Mouse (Mus musculus) retina, embryonic 14.5 days (tissue): ENCODE results near the gene Glis3.

Experiments used
- DNase-seq: peaks from one replicate; pipeline ENCODE4 v3.0.0-alpha.2; 2015; ENCODE audit warnings: low spot score

The Glis3 gene

GRCm38 (mm10) chr19:28655166-28655565 lies 24.7 kb downstream of the Glis3 start:
- no peak for DNase-seq

DNA sequence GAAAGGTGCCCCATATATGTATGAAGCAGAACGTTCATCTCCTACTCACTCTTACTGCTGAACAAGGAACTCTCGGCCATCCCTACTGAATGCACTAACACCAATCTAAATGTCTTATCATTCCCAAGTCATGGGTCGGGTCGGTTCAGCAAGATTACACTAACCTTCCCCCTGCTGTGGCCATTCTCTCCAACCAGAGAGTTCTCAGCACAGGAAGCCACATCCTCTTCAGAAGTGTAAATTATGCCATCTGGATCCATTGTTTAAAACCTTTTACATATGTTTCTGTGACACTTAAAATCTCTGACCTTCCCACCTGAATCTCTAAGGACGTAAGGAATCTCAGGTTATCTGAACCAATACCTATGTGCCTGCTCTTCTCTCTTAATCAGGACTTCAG lies 29.0 kb downstream of the Glis3 start:
- no peak for DNase-seq

DNA sequence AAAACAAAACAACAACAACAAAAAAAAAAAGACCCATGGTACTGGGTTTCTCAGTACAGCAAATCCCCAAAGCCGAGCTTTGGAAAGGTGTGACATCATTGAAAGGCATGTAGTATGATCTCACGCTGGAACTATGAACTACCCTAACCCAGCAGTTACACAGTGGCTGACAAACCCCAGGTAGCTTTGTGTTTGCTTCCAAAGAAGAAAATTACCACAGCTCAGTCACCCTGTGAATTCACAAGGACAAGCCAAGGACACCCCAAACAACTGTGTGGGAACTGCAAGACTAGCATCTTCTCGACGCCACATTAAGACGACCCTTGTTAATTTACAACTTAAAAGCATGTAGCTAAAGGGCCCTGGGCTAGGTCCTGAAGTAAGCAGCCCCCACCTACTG lies 30.4 kb downstream of the Glis3 start:
- no peak for DNase-seq

- DNase-seq, result peak; percentile 50
Measured at GRCm38 (mm10) chr19:28648881-28649280, 31.0 kb downstream of the Glis3 start.

DNA sequence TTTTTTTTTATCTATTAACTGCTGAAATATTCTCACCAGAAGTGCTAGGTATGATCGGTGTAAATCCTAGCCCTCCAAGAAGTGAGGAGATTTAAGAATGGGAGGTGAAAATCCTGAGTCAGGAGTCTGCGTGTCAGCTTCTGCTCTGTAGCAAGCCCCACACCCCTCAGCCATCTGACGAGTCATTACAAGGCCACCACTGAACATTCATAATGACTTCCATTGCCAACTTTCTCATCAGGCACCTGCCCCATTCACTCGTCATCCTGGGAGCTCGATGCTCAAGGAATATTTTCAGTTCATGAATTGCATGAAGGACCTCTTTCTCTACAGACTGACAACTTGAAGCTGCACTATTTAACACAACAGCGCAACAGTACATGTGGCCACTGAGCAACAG lies 32.5 kb downstream of the Glis3 start:
- DNase-seq, result no peak

DNA sequence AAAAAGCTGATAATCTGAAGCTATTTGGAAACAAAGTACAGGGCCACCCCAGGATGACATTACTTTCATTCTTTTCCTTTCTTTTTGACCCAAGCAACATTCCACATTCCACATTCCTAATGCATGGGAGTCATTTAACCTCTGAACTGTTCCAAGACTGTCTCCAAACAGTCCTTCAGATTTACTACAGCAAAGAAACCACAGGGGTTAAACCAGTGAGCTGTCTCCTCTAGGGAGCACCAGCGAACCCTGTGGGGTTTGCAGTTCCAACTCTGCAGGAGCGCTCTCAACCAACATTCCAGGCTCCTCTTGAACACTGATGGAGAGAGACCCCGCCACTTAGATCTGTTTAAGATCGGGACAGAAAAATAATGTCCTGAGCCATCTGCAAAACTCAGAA lies 33.6 kb downstream of the Glis3 start:
- no peak for DNase-seq

DNA sequence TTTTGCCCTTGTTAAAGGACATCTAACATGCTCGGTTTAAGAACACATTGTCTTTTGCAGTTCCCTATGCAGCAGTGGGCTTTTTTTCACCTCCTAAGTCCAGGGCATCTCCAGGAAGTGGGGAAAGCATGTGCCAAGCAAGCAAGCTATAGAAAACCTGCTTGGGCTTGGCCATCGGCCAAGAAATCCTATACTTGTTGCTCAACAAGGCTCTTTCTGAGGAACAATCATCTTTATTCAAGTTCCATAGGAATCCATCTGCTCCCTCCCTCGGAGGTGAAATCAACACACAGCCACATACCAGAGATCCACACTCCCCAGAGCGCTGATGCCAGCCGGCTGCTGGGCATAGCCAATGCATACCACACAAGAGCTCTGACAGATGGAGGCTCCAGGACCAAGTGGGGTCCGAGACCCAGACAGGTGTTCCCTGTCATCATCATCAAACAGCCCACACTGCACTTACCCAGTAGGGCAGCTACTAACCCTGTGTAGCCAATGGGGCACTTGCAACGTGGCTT lies 39.0 kb downstream of the Glis3 start:
- DNase-seq, result no peak

DNA sequence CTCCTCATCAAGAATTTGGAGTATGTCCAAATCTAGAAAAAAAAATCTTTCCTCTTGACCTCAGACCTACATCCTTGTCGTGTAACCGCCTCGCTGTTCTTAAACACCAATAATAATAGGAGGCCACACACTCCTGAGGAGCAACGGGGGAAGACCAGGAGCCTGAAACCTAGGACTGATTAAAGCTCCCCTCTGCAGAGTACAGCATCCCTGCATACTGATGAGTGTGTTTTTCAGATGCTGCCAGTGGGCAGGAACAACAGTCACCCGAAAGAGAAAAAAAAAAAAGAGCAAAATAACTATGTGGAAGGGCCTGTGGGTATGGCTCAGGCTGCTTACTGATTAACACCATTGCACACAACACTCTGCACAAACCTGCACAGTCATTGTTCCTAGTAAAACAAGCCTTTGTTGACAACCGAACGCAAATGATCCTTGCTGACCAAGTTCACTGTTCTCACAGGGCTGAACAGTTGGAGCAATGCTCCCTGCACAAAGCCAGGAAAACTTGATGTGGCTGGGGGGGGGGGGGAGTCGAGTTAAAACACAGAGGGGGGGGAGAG lies 43.8 kb downstream of the Glis3 start:
- no peak for DNase-seq

DNA sequence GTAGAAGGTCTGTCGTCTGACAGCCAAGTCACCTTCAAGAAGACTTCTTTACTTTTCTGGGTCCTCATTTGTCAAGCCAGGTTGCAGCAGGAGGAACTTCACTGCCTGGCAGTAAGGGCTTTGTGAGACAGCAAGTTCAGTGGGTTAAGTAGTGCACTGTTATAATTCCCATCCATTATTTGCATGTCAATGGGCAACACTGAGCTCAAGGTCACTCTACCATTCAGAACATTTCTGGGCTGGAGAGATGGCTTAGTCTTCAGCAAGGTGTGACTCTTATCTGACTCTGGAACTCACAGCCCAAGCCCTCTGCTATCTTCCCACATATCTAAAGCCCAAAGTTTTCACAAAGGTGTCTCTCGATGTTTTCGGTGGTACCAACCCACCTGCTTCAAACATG lies 44.9 kb downstream of the Glis3 start:
- no peak for DNase-seq

- DNase-seq, result peak; percentile 72
Measured at GRCm38 (mm10) chr19:28628416-28628815, 51.5 kb downstream of the Glis3 start.

- no peak for DNase-seq
Measured at GRCm38 (mm10) chr19:28626189-28626588, 53.7 kb downstream of the Glis3 start.

DNA sequence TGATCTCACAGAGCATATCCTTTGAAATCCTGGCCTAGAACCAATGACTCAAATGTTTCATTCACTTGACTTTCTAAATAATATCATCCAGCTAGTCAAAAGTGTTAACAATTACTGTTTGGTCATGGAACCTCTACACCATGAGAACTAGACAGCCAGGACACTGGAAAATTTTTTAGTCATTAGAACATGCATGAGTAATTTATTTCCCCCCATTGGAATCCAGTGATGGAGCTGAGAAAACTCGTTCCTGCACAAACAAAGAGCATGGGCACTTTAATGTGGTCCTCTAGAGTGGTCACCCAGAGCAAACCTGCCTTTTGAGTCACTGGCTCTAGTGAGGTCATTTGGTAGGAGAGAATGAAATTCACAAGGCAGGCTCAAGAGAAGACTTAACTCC lies 55.3 kb downstream of the Glis3 start:
- DNase-seq, result no peak

DNA sequence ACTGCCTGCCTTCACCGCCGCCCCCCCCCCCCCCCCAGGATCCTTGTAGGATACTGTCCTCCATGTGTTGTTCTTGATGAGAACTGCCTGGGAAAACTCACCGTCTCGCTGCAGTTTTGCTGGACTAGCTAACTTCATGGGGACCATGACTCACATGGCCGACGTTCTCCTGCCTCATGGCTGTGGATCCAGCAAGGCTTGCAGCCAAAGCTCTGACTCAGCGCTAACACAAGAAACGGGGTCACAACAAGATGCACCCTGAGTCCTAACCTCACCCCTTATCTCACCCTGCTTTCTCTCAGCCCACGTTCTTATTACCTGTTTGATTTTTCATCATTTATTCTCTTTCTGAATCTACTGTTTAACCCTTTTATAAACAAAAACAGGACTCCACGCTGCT lies 56.2 kb downstream of the Glis3 start:
- DNase-seq, result no peak

DNA sequence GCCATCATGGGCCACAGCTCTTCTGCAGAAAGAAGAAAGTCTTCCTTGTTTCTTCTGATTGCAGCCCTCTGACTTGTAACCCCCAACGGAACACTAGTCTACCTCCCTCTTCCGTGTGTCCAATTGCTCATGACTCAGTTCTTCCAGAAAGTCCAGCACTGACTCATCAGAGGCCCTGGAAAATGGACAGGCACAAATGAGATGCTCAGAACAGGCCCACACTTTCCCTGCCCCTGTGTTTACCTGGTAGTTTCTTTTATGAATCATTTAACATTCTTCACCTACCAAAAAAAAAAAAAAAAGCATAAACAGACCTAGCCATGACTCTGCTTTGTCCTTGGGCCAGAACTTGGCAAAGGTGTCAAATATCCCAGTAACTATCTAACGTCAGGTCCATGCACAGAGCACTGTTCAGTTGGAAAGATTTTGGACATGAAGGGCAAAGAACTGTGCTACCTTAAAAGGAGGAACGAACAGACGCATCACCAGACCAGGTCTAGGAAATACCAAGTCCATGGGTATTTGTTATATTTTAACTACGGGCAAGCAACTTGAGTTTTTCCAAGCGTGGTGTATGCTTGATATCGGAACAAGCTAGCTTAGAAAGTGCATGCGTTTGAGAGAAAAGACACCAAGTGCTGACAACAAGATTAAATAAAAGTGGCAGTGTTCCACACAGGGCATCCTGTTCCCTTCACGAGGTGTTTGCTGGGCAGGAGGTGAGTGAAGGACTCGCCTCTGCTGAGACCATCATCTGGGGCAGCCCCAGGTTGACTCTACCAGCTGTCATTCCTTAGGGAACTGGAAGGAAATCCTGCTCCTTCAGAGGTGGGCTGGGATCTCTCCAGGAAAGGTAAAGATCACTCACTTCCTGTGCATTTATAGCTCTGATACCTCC lies 58.0 kb downstream of the Glis3 start:
- no peak for DNase-seq

- DNase-seq, result no peak
Measured at GRCm38 (mm10) chr19:28617736-28618135, 62.1 kb downstream of the Glis3 start.

- no peak for DNase-seq
Measured at GRCm38 (mm10) chr19:28617191-28617590, 62.7 kb downstream of the Glis3 start.

DNA sequence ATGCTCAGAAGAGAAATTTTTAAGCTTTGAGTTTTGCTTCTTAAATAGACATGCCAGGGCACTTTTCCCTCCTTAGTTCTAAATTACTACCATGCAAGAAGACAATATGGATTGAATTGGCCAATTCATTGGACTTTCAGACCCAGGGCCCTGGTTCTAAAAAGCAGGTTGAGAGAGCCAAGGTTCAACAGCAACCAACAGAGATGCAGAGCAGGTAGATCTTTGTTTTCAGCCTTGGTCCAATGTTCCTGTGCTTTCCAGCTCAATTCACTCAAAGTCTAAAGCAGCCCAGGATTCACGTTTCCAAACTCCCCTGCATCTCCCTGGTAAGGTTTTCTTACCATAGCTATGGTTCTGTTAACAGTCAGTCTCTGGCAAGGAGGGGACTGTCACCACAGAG lies 63.4 kb downstream of the Glis3 start:
- DNase-seq, result no peak

- DNase-seq, result no peak
Measured at GRCm38 (mm10) chr19:28612249-28612648, 67.6 kb downstream of the Glis3 start.

DNA sequence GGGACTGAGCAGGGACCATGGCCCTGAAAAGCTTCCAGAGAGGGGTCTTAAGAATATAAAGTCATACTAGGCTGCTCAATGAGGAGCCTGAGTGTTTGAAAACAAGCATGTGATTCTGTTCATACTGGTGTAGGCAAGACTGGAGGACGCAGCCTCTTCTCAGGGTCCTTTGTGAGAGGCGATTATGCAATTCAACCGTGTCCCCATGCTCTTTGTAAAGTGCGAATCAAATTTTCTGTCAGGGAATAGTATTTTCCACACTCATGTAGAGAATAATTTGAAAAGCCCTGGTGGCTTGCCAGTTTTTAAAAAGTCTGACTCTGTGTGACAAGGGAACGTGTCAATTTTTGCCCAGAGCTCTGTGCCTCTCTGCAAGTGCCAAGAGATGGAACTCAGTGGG lies 71.1 kb downstream of the Glis3 start:
- DNase-seq, result no peak

GRCm38 (mm10) chr19:28608277-28608676 lies 71.6 kb downstream of the Glis3 start:
- DNase-seq, result no peak

- DNase-seq, result no peak
Measured at GRCm38 (mm10) chr19:28600866-28601265, 79.0 kb downstream of the Glis3 start.

DNA sequence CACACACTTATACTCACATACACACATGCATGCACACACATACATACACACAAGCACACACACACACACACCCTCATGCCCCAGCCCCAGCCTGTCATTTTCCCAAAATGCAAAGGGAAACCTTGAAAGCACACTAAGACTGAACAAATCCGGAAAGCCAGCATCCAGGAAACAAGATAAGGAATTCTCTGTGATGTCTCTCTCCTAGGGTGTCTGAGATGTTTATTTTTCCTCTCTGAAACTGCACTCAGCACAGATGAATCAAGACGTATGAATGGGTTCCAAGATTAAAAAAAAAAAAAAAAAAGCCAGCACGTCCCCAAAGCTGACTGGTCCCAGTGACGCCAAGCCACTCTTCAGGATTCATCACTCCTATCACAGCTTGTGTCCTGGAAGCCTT lies 85.7 kb downstream of the Glis3 start:
- DNase-seq, result no peak

DNA sequence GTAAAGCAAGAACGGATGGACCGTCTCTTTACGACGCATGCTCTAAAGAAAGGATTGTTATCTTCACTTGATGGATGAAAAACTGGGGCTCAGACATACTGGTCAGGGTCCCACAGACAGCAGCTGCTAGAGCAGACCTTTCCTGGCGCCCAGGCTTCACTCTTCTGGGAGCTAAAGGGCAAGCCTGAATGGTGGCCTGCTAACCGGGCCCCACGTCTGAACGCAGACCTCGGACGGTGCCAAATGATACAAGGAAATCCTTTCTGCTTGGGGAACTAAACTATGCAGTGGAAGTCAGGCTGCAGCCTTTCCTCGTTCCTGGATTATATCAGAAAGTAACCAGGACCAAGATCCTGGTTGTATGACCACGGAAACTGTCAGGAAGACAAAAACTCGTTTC lies 86.9 kb downstream of the Glis3 start:
- no peak for DNase-seq
